Mouse (Mus musculus): ENCODE results near the gene BC052040.

DNA sequence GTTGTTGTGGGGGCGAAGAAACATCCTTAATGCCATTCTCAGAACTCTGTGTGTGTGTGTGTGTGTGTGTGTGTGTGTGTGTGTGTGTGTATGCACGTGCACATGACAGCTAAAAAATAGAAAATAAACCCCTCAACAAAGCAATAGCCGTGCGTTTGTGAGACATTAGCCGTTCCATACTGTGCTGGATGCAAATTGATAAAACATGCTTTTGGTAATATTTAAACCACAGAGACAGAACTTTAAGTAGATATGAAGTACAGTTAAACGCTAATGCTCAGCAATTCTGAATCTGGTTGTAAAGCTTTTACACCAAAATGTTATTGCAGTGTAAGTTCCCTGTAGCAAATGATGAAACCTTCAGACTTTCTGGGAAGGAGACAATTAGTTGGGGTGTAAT, 22.6 kb downstream of the BC052040 start:
- no peak for TF ChIP-seq CTCF (IDR thresholded peaks at IDR 0.05; ENCODE audit: low read depth)
- TF ChIP-seq EP300 (IDR thresholded peaks at IDR 0.05; ENCODE audit: low read depth) = peak; percentile 36; the same call in 1 of the 2 replicates
